Mouse (Mus musculus): Measurements from ENCODE around the gene Ablim1.

DNA sequence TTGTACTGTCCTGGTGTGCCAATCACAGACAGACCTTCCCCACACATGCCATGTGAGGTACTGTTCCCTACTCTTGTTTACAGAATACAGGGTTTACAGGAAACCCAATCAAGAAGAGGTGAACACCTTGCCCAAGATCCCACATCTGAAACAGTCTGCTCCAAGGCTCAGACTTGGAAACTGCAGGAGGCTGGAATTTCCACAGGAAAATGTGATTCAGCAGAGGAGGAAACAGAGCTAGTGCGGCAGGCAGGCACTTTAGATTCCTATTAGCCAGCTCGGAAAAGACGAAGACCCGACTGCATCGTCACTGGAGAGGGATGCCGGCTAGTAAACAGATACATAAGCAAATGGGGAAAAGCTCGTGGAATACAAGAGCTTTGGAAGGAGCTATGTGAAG lies 135.4 kb downstream of the Ablim1 start:
- TF ChIP-seq CTCF (IDR thresholded peaks at IDR 0.05) (no peak), POLR2A (IDR thresholded peaks at IDR 0.05; ENCODE audit: insufficient read depth, low read depth, low read length) (no peak), EP300 (IDR thresholded peaks at IDR 0.05; ENCODE audit: insufficient read depth, low read depth, low read length) (peak; percentile 51; the same call in 1 of the 2 replicates)

Measured in heart, adult 2 months (tissue).